Comparison of ENCODE assay signal across 8 mouse cellular contexts in genomic region chr2:167593551-167594250, GRCm38 (mm10). TPM values are rescaled to one million over a fixed set of nuclear protein-coding genes. Genes with fewer than 3 reads are reported as not detected.
DNase-seq lines count a peak whose midpoint lies in the region; ATAC-seq and TF ChIP-seq lines count a peak whose summit lies in the region.
"Had no signal": no experiment of that assay in that cellular context is flagged by ENCODE, and none has a peak within 500 bp of the region (broad histone marks: within the 10 kb centered on the region; RNA-seq: fewer than 3 reads in every experiment).

No protein-coding gene starts in this region.

- no peak for TF ChIP-seq CTCF in kidney, adult 2 months (conservative IDR thresholded peaks at IDR 0.05; ENCODE audit: insufficient read depth, insufficient read length, low read depth, low read length)

- no peak overlapping the region for H3K4me2 ChIP-seq in embryonic facial prominence, embryonic 11.5 days (ENCODE audit: low read depth, low read length)
- H3K4me2 ChIP-seq in limb, embryonic 13.5 days (replicated peaks), result no peak overlapping the region

- no peak for ATAC-seq in embryonic facial prominence, embryonic 11.5 days (replicated peaks; ENCODE audit: insufficient number of reproducible peaks, low FRiP score, low TSS enrichment, low read depth)
- no peak for ATAC-seq in limb, embryonic 13.5 days (ENCODE audit: low FRiP score, low read depth)

- H3K9ac ChIP-seq in embryonic facial prominence, embryonic 11.5 days (replicated peaks; ENCODE audit: low read length), result no peak overlapping the region
- no peak overlapping the region for H3K9ac ChIP-seq in limb, embryonic 13.5 days
- H3K9ac ChIP-seq: neural tube, embryonic 12.5 days had no signal

- H3K36me3 ChIP-seq in kidney, adult 2 months (ENCODE audit: control insufficient read depth, insufficient read depth, low read length), result no peaks in the 10 kb centered on the region
- no peaks in the 10 kb centered on the region for H3K36me3 ChIP-seq in embryonic facial prominence, embryonic 11.5 days (replicated peaks; ENCODE audit: control insufficient read depth, insufficient read depth, low read depth, low read length)
- no peaks in the 10 kb centered on the region for H3K36me3 ChIP-seq in limb, embryonic 13.5 days
- H3K36me3 ChIP-seq: neural tube, embryonic 12.5 days had no signal

- no peak for DNase-seq in kidney, adult 2 months
- DNase-seq in kidney, postnatal 14 days, result no peak
- DNase-seq in NIH3T3 (ENCODE audit: low read depth), result peak; percentile 51
- DNase-seq in embryonic facial prominence, embryonic 11.5 days (ENCODE audit: low spot score), result no peak
- no peak for DNase-seq in ovary, postnatal 14 days (ENCODE audit: low spot score)
- DNase-seq in frontal cortex, postnatal 14 days (ENCODE audit: low spot score in 2 of 2), result no peak

- H3K27me3 ChIP-seq in kidney, adult 2 months (replicated peaks; ENCODE audit: control insufficient read depth, insufficient read depth, low read length), result no peaks in the 10 kb centered on the region
- H3K27me3 ChIP-seq in embryonic facial prominence, embryonic 11.5 days (ENCODE audit: control insufficient read depth, insufficient read depth, low read length), result no peaks in the 10 kb centered on the region
- no peaks in the 10 kb centered on the region for H3K27me3 ChIP-seq in limb, embryonic 13.5 days

- H3K9me3 ChIP-seq in embryonic facial prominence, embryonic 11.5 days (replicated peaks; ENCODE audit: control insufficient read depth, low read length), result no peaks in the 10 kb centered on the region
- no peaks in the 10 kb centered on the region for H3K9me3 ChIP-seq in limb, embryonic 13.5 days
- H3K9me3 ChIP-seq: neural tube, embryonic 12.5 days had no signal

- H3K4me3 ChIP-seq in kidney, adult 2 months (ENCODE audit: insufficient read depth, low read depth, low read length), result no peak overlapping the region
- H3K4me3 ChIP-seq in embryonic facial prominence, embryonic 11.5 days (ENCODE audit: low read depth, low read length), result no peak overlapping the region
- no peak overlapping the region for H3K4me3 ChIP-seq in limb, embryonic 13.5 days
- H3K4me3 ChIP-seq: neural tube, embryonic 12.5 days had no signal

- H3K4me1 ChIP-seq in kidney, adult 2 months (ENCODE audit: control insufficient read depth, insufficient read depth, low read length), result 0 out of 2 replicates have a peak, but pooled peaks cover 2% of the 10 kb centered on the region
- peaks cover 17% of the 10 kb centered on the region for H3K4me1 ChIP-seq in embryonic facial prominence, embryonic 11.5 days (ENCODE audit: control insufficient read depth, insufficient read depth, low read length)
- peaks cover 75% of the 10 kb centered on the region for H3K4me1 ChIP-seq in limb, embryonic 13.5 days

- peak overlapping the region; percentile 68 for H3K27ac ChIP-seq in kidney, adult 2 months (ENCODE audit: insufficient read depth, low read depth, low read length)
- peak overlapping the region; percentile 69 for H3K27ac ChIP-seq in embryonic facial prominence, embryonic 11.5 days (replicated peaks; ENCODE audit: low read depth, low read length)
- H3K27ac ChIP-seq in limb, embryonic 13.5 days, result peak overlapping the region; percentile 95
- H3K27ac ChIP-seq: neural tube, embryonic 12.5 days had no signal

- 79% methylated on average over 4 of the region's 4 CpGs for WGBS in kidney, adult 2 months
- 79% methylated on average over 4 of the region's 4 CpGs for WGBS in embryonic facial prominence, embryonic 11.5 days
- WGBS in limb, embryonic 13.5 days, result 64% methylated on average over 4 of the region's 4 CpGs

- TF ChIP-seq POLR2A in kidney, adult 2 months (IDR thresholded peaks at IDR 0.05; ENCODE audit: low read depth, low read length), result no peak

RNA-seq across cellular contexts. Expression of gene Ube2v1, which starts 38.2 kb away (rescaled TPM):
- polyA plus RNA-seq in kidney, adult 2 months (2012; rRNA removed), result 108 and 114 TPM in 2 replicates
- polyA plus RNA-seq in embryonic facial prominence, embryonic 11.5 days (2014; fragmentation: Nextera tagmentation; extraction: Ambion mirVana), result 223 and 235 TPM in 2 replicates
- 268 and 284 TPM in 2 replicates for polyA plus RNA-seq in limb, embryonic 13.5 days (2015; fragmentation: Nextera tagmentation; extraction: Ambion mirVana)

RNA-seq across cellular contexts. Expression of gene Snai1, which starts 55.7 kb away (rescaled TPM):
- 10.4 and 13.2 TPM in 2 replicates for polyA plus RNA-seq in kidney, adult 2 months (2012; rRNA removed)
- polyA plus RNA-seq in embryonic facial prominence, embryonic 11.5 days (2014; fragmentation: Nextera tagmentation; extraction: Ambion mirVana), result 66.8 and 76.2 TPM in 2 replicates
- 72.6 and 76.0 TPM in 2 replicates for polyA plus RNA-seq in limb, embryonic 13.5 days (2015; fragmentation: Nextera tagmentation; extraction: Ambion mirVana)
